Mouse (Mus musculus) CD4-positive, CD25-positive, alpha-beta regulatory T cell, adult 4 months (primary cell): ENCODE measurements at regions not wholly inside any gene's neighbourhood (a gene's known extent, or its start where the extent isn't known, plus 50 kb on each side); places are given as distances from the start of the nearest gene placed in this dataset.

ENCODE experiments used
- ATAC-seq: one replicate; pipeline ENCODE4 v1.8.0; 2017

GRCm38 (mm10) chr10:9569277-9569676, 105.7 kb downstream of the Samd5 start:
- ATAC-seq, result no peak

GRCm38 (mm10) chr10:9557517-9558065, 117.4 kb downstream of the Samd5 start:
- ATAC-seq, result no peak

GRCm38 (mm10) chr10:9557092-9557491, 117.9 kb downstream of the Samd5 start:
- ATAC-seq, result no peak

GRCm38 (mm10) chr10:9553946-9554345, 121.1 kb downstream of the Samd5 start:
- no peak for ATAC-seq

GRCm38 (mm10) chr10:9549913-9550709, 124.9 kb downstream of the Samd5 start:
- no peak for ATAC-seq

- ATAC-seq, result no peak
Observed at GRCm38 (mm10) chr10:9545807-9546206, 129.2 kb downstream of the Samd5 start.

GRCm38 (mm10) chr10:9544041-9544786, 130.8 kb downstream of the Samd5 start:
- ATAC-seq, result no peak

- ATAC-seq, result no peak
Observed at GRCm38 (mm10) chr10:9541579-9541978, 133.4 kb downstream of the Samd5 start.

- ATAC-seq, result no peak
Observed at GRCm38 (mm10) chr10:9537686-9538085, 137.3 kb downstream of the Samd5 start.

- no peak for ATAC-seq
Observed at GRCm38 (mm10) chr10:9534552-9534951, 140.5 kb downstream of the Samd5 start.

- ATAC-seq, result no peak
Observed at GRCm38 (mm10) chr10:9533283-9533682, 141.7 kb downstream of the Samd5 start.

- no peak for ATAC-seq
Observed at GRCm38 (mm10) chr10:9531931-9532330, 143.1 kb downstream of the Samd5 start.

GRCm38 (mm10) chr10:9529408-9529807, 145.6 kb downstream of the Samd5 start:
- ATAC-seq, result no peak

- no peak for ATAC-seq
Observed at GRCm38 (mm10) chr10:9528066-9528465, 146.9 kb downstream of the Samd5 start.

GRCm38 (mm10) chr10:9509764-9510390, 165.1 kb downstream of the Samd5 start:
- ATAC-seq, result no peak

- ATAC-seq, result no peak
Observed at GRCm38 (mm10) chr10:9509092-9509671, 165.8 kb downstream of the Samd5 start.

- ATAC-seq, result no peak
Observed at GRCm38 (mm10) chr10:9503569-9504493, 171.2 kb downstream of the Samd5 start.

GRCm38 (mm10) chr10:9498550-9498949, 176.5 kb downstream of the Samd5 start:
- no peak for ATAC-seq

GRCm38 (mm10) chr10:9497021-9497420, 178.0 kb downstream of the Samd5 start:
- ATAC-seq, result no peak

GRCm38 (mm10) chr10:9495143-9495651, 179.8 kb downstream of the Samd5 start:
- ATAC-seq, result no peak

- no peak for ATAC-seq
Observed at GRCm38 (mm10) chr10:9490416-9490815, 184.6 kb downstream of the Samd5 start.
